Mouse (Mus musculus) kidney, adult 11 months (tissue): ENCODE data around the gene Usp39.

Experiments
- DNase-seq: peaks from one replicate; pipeline ENCODE4 v3.0.0; 2022

Gene Usp39

GRCm38 (mm10) chr6:72348411-72348810 lies 3.4 kb upstream of the Usp39 start:
- peak; percentile 51 for DNase-seq

DNA sequence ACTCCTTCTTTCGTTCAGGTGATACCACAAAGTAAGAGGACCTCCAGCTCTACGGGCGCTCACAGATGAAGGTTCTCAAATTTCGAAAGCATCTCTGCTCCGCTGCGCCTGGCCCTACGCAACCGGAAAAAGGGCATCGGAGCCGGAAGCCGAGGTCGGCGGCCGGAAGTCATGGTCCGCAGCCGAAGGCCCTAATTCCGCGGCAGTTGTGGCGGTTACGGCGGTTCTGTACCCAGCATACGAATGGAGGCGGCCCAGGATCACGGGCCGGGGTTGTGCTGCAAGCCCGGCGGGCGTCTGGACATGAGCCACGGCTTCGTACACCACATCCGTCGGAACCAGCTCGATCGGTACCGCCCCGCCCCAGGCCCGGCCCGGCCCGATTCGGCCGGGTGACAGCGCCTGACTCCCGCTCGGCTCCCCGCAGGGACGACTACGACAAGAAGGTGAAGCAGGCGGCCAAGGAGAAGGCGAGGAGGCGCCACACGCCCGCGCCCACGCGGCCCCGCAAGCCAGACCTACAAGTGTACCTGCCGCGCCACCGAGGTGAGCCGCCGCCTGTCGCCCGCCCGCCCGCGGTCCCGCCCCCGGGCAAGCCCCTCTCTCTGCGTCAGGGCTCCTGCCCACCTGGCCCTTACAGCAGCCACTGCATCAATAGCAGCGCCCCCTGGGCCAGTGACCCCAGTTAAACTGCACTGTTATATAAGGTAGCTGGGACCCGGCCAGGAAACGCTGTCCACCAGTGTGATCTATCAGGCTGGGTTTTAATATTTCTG lies 2.4 kb upstream of the Usp39 start, which contains the start of gene 0610030E20Rik:
Gene 0610030E20Rik, plus strand, starts transcription at position 152 of the 776 bp plus-strand sequence.
- DNase-seq, result peak; percentile 92

DNA sequence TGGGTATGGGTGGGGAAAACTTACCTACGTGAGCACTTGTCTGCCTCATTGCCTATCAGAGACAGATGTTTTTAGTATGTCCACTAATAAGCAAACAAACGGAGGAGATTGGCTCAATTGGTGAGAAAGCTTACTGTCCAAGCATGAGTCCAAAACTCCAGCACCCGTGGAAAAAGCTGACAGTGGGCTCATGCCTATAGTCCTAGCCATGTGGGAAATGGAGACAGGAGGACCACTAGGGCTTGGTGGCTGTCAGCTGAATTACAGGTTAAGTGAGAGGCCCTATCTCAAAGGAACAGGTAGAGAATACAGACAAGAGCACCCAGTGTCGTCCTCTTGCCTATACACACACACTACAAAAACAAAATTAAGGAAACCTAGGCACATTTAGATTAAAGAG lies 1.3 kb upstream of the Usp39 start:
- DNase-seq, result no peak

- DNase-seq, result no peak
These were observed 649 bp upstream of the Usp39 start for GRCm38 (mm10) chr6:72345633-72346032.

DNA sequence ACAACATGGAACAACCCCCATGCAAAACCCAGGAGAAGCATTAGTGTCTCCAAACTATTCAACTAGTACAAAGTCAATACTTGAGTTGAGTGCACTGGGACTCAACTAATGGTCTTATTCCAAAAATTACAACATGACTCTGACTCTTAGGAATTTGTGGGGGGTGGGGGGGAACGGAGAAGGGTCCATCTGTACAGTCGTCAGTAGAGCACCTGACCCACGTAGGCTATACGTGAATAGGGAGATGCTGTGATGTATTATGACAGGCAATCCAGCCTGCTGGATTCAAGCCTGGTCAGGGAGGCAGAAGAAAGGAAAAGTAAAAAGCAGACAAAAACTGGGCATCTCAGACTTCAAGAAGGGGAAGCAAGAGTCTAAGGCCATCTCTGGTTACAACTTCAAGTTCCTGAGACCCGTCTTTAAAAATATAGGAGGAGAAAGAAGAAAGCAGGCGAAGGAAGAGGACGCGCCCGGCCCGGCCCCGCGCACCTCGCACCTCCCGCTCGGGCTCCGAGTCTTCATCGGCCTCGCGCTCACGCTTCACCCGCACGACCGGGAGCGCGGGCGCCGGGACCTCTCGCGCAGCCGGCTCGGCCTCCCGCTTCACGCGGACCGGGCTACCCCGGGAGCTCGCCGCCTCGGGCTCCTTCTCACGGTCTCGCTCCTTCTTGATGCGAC lies 449 bp downstream of the Usp39 start:
- DNase-seq, result no peak

DNA sequence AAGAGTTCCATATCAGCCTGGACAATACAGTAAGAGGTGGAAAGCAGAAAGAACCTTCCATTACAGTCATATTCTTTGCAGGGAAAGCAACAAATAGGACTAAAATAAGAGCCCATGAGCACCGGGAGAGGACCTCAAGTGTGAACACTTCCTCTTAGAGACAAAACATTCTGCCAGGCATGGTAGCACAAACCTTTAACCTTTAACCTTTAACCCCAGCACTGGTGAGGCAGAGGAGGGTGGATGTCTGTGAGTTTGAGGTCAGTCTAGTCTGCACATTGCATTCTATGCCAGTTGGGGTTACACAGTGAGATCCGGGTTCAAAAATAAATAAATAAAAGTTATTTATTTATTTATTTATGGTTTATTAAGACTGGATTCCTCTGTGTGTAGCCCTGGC lies 4.5 kb downstream of the Usp39 start:
- DNase-seq, result peak; percentile 34

- no peak for DNase-seq
These were observed 11.9 kb downstream of the Usp39 start for GRCm38 (mm10) chr6:72333111-72333510.

- no peak for DNase-seq
These were observed 14.9 kb downstream of the Usp39 start for GRCm38 (mm10) chr6:72330133-72330532.

GRCm38 (mm10) chr6:72329019-72329418 lies 16.0 kb downstream of the Usp39 start:
- no peak for DNase-seq

- DNase-seq, result peak; percentile 62
These were observed 18.7 kb downstream of the Usp39 start for GRCm38 (mm10) chr6:72326274-72326673.

GRCm38 (mm10) chr6:72323786-72324508 lies 21.0 kb downstream of the Usp39 start:
- DNase-seq, result no peak

- no peak for DNase-seq
These were observed 22.0 kb downstream of the Usp39 start for GRCm38 (mm10) chr6:72322936-72323335.

DNA sequence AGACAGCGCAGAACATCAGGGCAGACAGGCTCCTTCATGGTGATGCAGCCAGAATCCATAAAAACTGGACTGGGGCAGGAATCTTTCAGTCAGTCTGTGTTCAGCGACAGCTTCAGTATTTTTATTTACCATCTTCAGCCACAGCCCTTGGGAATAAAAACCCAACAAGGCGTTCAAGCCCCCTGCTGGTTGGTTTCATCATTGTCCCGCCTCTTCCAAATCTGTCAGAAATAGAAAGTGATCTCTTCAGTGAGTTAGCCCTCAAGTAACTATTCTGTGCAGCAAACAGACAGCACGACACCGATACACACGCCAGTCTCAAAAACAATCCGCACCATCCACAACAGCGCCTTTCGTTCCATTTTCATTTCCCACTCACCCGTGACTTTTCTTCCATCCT lies 26.0 kb downstream of the Usp39 start:
- no peak for DNase-seq

GRCm38 (mm10) chr6:72318440-72318839 lies 26.5 kb downstream of the Usp39 start:
- no peak for DNase-seq

- no peak for DNase-seq
These were observed 28.9 kb downstream of the Usp39 start for GRCm38 (mm10) chr6:72316044-72316443.

- DNase-seq, result no peak
These were observed 29.6 kb downstream of the Usp39 start for GRCm38 (mm10) chr6:72315384-72315783.

- DNase-seq, result no peak
These were observed 31.7 kb downstream of the Usp39 start for GRCm38 (mm10) chr6:72313124-72313867.

DNA sequence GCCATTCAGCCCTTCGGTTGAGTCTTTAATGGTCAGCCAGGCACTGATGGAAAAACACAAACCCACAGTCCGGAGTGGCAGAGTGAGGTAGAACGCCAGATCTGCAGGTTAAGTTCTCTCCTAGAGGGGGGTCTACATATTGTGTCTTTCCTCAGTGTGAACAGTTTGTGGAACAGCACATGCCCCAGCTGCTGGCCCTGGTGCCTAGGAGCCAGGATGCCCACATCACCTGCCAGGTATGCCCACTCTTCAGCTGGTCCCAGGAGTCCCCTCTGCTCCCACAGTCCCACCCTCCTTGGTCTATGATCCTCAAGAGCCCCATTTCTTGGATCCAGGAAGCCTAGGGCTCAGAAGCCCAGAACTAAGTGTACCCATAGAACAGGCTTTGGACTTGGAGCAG lies 32.8 kb downstream of the Usp39 start:
- no peak for DNase-seq

GRCm38 (mm10) chr6:72303510-72303909 lies 41.5 kb downstream of the Usp39 start:
- DNase-seq, result no peak

DNA sequence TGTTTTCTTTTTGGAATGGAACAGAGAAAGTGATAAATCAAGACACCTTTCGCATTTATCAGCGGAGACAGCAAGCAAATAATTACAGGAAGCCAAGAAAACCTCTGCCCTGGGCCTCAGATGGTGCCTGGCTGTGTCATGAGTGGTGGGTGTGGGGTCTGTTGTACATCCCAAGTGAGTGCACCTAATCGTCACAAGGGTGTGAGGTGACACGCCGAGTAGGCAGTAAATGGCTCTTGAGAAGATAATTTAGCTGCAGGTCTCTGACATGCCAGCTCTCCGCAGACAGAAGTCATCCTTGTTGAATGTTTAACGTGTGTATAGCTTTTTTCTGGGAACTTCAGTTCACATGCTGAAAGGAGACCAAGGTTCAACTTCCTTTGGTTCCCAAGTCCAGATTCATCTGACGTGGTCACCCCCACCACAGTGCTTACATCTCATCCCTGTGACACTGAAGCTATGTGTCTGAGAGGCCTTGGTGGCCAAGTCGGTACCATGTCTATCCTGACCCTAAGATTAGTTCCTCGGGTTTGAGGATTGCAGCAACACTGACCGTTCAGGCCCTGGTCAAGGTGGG lies 42.5 kb downstream of the Usp39 start:
- DNase-seq, result peak; percentile 82

GRCm38 (mm10) chr6:72297825-72298224 lies 47.2 kb downstream of the Usp39 start:
- DNase-seq, result no peak

GRCm38 (mm10) chr6:72292972-72293651 lies 51.9 kb downstream of the Usp39 start:
- DNase-seq, result peak; percentile 71
